Mouse (Mus musculus): ENCODE measurements at regions not wholly inside any gene's neighbourhood (a gene's known extent, or its start where the extent isn't known, plus 50 kb on each side); places are given as distances from the start of the nearest gene placed in this dataset.

DNA sequence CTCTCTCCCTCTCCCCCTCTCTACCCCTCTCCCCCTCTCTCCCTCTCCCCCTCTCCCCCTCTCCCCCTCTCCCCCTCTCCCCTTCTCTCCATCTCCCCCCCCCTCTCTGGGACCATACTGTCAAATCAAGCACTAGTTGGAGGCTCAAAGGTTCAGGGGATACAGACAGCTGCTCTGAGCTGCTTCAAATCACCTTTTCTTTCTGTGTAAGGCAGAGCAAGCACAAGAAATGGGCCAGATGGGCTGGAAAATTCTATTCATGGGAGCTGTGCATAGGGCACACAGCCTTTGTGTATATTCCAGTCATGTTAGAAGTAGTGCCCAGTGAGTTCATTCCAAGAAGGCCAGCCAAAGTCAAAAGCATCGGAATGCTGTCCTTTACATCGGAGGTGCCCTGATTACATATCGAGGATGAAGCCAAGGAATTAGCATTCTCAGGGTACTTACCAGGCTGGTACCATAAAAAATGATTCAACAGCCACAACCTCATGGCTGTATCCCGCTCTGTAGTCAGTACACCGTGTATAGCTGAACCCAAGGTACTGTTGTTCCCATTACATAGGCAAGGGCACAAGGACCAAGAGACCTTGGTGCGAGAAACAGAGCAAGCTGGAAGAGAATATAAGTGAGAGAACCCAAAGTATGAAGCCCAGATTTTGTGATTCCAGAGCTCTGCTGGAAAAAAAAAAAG, 381.9 kb upstream of the Rack1 start:
- Histone ChIP-seq H3K27me3 (ENCODE audit: control insufficient read depth, insufficient read depth, low read length) (no peaks in the 10 kb centered on the region), H3K36me3 (ENCODE audit: control insufficient read depth, insufficient read depth, low read length) (no peaks in the 10 kb centered on the region), H3K9me3 (ENCODE audit: control insufficient read depth, low read length) (no peaks in the 10 kb centered on the region), H3K9ac (ENCODE audit: low read length) (no peak overlapping the region), H3K27ac (replicated peaks) (no peak overlapping the region), H3K4me3 (ENCODE audit: low read depth, low read length) (no peak overlapping the region), H3K4me1 (replicated peaks; ENCODE audit: control insufficient read depth, insufficient read depth) (no peaks in the 10 kb centered on the region), H3K4me2 (replicated peaks; ENCODE audit: low read depth) (no peak overlapping the region)
- DNase-seq (ENCODE audit: low spot score) = no peak
- no peak for ATAC-seq (ENCODE audit: low FRiP score, low TSS enrichment)
- 82% methylated on average over 6 of the region's 6 CpGs for WGBS
- TF ChIP-seq CTCF (IDR thresholded peaks at IDR 0.05; ENCODE audit: low read depth) (no peak), EP300 (optimal IDR thresholded peaks at IDR 0.05) (no peak)

DNA sequence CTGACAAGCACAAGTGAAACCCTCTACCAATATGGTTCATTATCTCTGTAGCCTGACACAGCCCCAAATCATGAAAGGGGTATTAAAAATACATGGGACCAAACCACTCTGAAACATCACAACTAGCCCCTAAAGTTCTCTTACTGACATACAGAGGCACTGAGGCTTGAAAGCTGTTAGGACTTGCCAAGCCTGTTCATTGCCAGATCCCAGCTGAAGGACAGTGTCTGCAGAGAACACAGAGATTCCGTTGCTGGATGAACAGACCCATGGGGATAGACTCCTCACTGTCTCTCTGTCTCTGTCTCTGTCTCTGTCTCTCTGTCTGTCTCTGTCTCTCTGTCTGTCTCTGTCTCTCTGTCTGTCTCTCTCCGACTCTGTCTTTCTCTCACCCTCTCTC, 382.5 kb upstream of the Rack1 start:
- TF ChIP-seq CTCF (IDR thresholded peaks at IDR 0.05; ENCODE audit: low read depth) (no peak), EP300 (optimal IDR thresholded peaks at IDR 0.05) (no peak)
- no peaks in the 10 kb centered on the region for H3K27me3 ChIP-seq (ENCODE audit: control insufficient read depth, insufficient read depth, low read length)
- 70% methylated on average over 2 of the region's 2 CpGs for WGBS
- ATAC-seq (ENCODE audit: low FRiP score, low TSS enrichment) = no peak
- no peak overlapping the region for H3K27ac ChIP-seq (replicated peaks)
- no peaks in the 10 kb centered on the region for H3K36me3 ChIP-seq (ENCODE audit: control insufficient read depth, insufficient read depth, low read length)
- no peaks in the 10 kb centered on the region for H3K4me1 ChIP-seq (replicated peaks; ENCODE audit: control insufficient read depth, insufficient read depth)
- no peak overlapping the region for H3K9ac ChIP-seq (ENCODE audit: low read length)
- no peak overlapping the region for H3K4me3 ChIP-seq (ENCODE audit: low read depth, low read length)
- DNase-seq (ENCODE audit: low spot score) = no peak
- no peaks in the 10 kb centered on the region for H3K9me3 ChIP-seq (ENCODE audit: control insufficient read depth, low read length)
- H3K4me2 ChIP-seq (replicated peaks; ENCODE audit: low read depth) = no peak overlapping the region

DNA sequence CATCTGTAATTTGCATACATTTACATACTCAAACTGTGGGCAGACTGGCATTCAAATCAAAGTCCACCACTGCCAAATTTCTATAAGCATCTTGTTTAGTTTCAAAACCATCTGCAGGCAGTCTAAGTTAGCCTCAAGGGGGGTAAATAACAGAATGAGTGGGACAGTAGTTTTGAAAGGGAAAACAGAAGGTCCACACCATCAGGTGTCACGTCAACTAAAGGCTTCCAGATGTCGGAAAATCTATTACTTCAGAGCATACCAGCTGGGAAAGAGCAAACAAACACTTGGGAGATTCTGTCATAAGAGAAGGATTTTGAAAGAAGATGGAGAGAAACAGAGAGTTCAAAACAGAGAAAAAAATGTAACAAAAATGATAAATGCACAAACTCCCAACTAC, 402.1 kb upstream of the Rack1 start:
- ATAC-seq (ENCODE audit: low FRiP score, low TSS enrichment) (no peak), DNase-seq (ENCODE audit: low spot score) (no peak)
- TF ChIP-seq EP300 (optimal IDR thresholded peaks at IDR 0.05) = no peak
- TF ChIP-seq CTCF (IDR thresholded peaks at IDR 0.05; ENCODE audit: low read depth) = no peak
- Histone ChIP-seq H3K4me3 (ENCODE audit: low read depth, low read length) (no peak overlapping the region), H3K4me1 (replicated peaks; ENCODE audit: control insufficient read depth, insufficient read depth) (no peaks in the 10 kb centered on the region), H3K9me3 (ENCODE audit: control insufficient read depth, low read length) (no peaks in the 10 kb centered on the region), H3K27me3 (ENCODE audit: control insufficient read depth, insufficient read depth, low read length) (no peaks in the 10 kb centered on the region), H3K4me2 (replicated peaks; ENCODE audit: low read depth) (no peak overlapping the region), H3K27ac (replicated peaks) (no peak overlapping the region), H3K9ac (ENCODE audit: low read length) (no peak overlapping the region), H3K36me3 (ENCODE audit: control insufficient read depth, insufficient read depth, low read length) (no peaks in the 10 kb centered on the region)
- 43% methylated on average over 2 of the region's 2 CpGs for WGBS

DNA sequence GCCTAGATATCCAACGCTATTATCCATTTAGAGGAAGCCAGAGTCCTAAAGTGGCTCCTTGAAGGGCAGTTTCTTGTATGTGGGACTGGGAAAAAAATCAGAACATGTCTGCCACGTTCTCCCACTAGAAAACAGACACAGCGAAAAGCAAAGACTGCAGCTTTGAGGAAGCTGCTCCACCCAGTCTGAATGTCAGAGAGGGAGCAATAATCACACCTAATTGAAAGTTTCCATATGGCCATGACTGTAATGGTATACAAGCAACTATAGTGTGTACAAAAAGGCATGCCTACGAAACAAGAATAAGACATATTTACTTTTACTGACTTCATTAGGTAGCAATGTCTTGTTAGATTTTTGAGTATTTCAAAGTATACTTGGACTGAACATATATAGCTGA, 392.7 kb upstream of the Sgcd start:
- H3K9me3 ChIP-seq (ENCODE audit: control insufficient read depth, low read length) = no peaks in the 10 kb centered on the region
- no peak overlapping the region for H3K27ac ChIP-seq (replicated peaks)
- no peak overlapping the region for H3K4me3 ChIP-seq (ENCODE audit: low read depth, low read length)
- no peak overlapping the region for H3K9ac ChIP-seq (ENCODE audit: low read length)
- TF ChIP-seq EP300 (optimal IDR thresholded peaks at IDR 0.05) = no peak
- TF ChIP-seq CTCF (IDR thresholded peaks at IDR 0.05; ENCODE audit: low read depth) = no peak
- no peaks in the 10 kb centered on the region for H3K36me3 ChIP-seq (ENCODE audit: control insufficient read depth, insufficient read depth, low read length)
- H3K4me1 ChIP-seq (replicated peaks; ENCODE audit: control insufficient read depth, insufficient read depth) = no peaks in the 10 kb centered on the region
- no peak for ATAC-seq (ENCODE audit: low FRiP score, low TSS enrichment)
- 44% methylated on average over 4 of the region's 4 CpGs for WGBS
- H3K4me2 ChIP-seq (replicated peaks; ENCODE audit: low read depth) = no peak overlapping the region
- no peaks in the 10 kb centered on the region for H3K27me3 ChIP-seq (ENCODE audit: control insufficient read depth, insufficient read depth, low read length)
- no peak for DNase-seq (ENCODE audit: low spot score)

DNA sequence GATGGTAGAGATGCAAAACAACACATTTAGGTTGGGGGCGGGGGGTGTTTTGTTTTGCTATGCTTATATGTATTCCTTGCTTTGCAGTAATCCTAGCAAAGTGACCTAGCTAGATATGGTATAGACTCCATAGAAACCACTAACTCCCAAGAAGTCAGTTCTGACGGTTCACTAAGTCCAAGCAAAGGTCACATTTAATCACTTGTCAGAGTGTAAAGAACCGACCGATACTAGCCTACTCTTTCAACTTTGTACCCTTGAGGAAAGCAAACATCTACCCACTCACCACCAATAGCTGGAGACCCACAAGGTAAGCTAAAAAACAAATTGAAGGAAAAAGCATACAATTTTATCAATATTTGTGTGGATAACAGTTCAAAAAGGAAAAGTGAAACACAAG, 389.3 kb upstream of the Sgcd start:
- H3K4me1 ChIP-seq (replicated peaks; ENCODE audit: control insufficient read depth, insufficient read depth) = no peaks in the 10 kb centered on the region
- no peaks in the 10 kb centered on the region for H3K9me3 ChIP-seq (ENCODE audit: control insufficient read depth, low read length)
- DNase-seq (ENCODE audit: low spot score) (no peak), ATAC-seq (ENCODE audit: low FRiP score, low TSS enrichment) (no peak)
- TF ChIP-seq CTCF (IDR thresholded peaks at IDR 0.05; ENCODE audit: low read depth) = no peak
- no peak for TF ChIP-seq EP300 (optimal IDR thresholded peaks at IDR 0.05)
- no peak overlapping the region for H3K27ac ChIP-seq (replicated peaks)
- no peak overlapping the region for H3K4me3 ChIP-seq (ENCODE audit: low read depth, low read length)
- H3K9ac ChIP-seq (ENCODE audit: low read length) = no peak overlapping the region
- H3K27me3 ChIP-seq (ENCODE audit: control insufficient read depth, insufficient read depth, low read length) = no peaks in the 10 kb centered on the region
- no peaks in the 10 kb centered on the region for H3K36me3 ChIP-seq (ENCODE audit: control insufficient read depth, insufficient read depth, low read length)
- 41% methylated on average over 4 of the region's 4 CpGs for WGBS
- H3K4me2 ChIP-seq (replicated peaks; ENCODE audit: low read depth) = no peak overlapping the region

DNA sequence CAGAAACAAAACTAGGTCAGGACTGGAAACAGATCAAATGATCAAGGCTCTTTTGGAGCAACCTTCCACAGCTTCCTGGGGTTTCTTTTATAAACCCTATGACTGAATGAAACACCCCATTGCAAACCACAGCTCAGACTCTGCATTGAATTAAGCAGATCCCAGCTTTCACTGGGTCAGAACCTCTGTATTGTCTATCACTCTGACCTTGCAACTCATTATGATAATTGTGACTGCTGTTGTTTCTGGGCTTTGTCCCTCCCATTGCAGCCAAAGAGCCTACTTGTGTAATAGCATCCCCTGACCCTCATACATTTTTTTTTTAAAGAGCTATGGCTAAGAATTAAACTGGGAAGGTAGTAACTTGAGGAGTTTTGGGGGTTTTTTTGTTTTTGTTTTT, 388.5 kb upstream of the Sgcd start:
- Histone ChIP-seq H3K36me3 (ENCODE audit: control insufficient read depth, insufficient read depth, low read length) (no peaks in the 10 kb centered on the region), H3K27ac (replicated peaks) (no peak overlapping the region), H3K4me1 (replicated peaks; ENCODE audit: control insufficient read depth, insufficient read depth) (no peaks in the 10 kb centered on the region), H3K27me3 (ENCODE audit: control insufficient read depth, insufficient read depth, low read length) (no peaks in the 10 kb centered on the region), H3K4me3 (ENCODE audit: low read depth, low read length) (no peak overlapping the region), H3K9ac (ENCODE audit: low read length) (no peak overlapping the region), H3K4me2 (replicated peaks; ENCODE audit: low read depth) (no peak overlapping the region), H3K9me3 (ENCODE audit: control insufficient read depth, low read length) (no peaks in the 10 kb centered on the region)
- DNase-seq (ENCODE audit: low spot score) (no peak), ATAC-seq (ENCODE audit: low FRiP score, low TSS enrichment) (no peak)
- TF ChIP-seq EP300 (optimal IDR thresholded peaks at IDR 0.05) = no peak
- TF ChIP-seq CTCF (IDR thresholded peaks at IDR 0.05; ENCODE audit: low read depth) = no peak

Measured in stomach, postnatal 0 days (tissue).